Mouse (Mus musculus): ENCODE data around the gene Ror2.
"Not testable (repeated sequence)": the region's sequence is repeated elsewhere in the genome, so short reads cannot be mapped to it uniquely, and the experiment has no call there.

The Ror2 gene

DNA sequence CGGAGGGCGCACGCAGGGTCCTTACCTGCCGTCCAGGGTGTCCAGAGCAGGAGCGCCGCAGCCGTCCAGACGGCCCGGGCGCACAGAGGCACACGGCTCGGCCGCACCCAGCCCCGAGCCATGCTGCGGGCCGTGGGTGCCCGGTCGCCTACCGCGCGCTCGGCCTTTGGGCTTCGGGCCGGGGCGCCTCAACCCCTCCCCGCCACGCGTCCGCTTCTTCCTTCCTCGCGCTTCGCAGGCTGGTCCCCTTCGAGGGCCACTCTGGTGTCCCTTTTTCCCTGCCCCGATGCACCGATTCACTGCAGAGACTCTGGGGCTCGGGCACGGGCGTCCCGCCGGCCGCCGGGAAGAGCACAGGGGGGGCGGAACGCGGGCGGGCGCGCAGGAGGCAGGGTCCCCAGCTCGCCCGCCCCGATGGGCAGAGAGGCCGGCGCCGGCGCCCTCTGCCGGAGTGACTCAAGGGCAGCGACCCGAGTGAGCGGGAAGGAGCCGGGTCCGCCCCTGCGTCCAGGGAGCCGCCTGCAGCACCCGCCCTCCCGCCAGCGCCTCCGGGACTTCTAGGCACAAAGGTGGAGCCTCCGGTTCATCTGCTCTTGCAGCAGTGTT is at the start of gene Ror2:
Gene Ror2 (minus strand): TSS at position 369 of the 606 bp plus-strand sequence.
- peaks cover 77% of the 10 kb centered on the region for H3K27me3 ChIP-seq (ENCODE audit: insufficient read depth, low read length)
- TF ChIP-seq POU5F1 (IDR thresholded peaks at IDR 0.05; ENCODE audit: borderline replicate concordance, low read length), result no peak
- no peak for TF ChIP-seq CTCF (conservative IDR thresholded peaks at IDR 0.05; ENCODE audit: low read length)
- TF ChIP-seq NANOG (IDR thresholded peaks at IDR 0.05; ENCODE audit: borderline replicate concordance, low read length), result no peak
- H3K4me3 ChIP-seq (replicated peaks; ENCODE audit: low read length), result peak within 1 kb of the TSS; percentile 86
- peaks cover 6% of the 10 kb centered on the region; the same call in 1 of the 2 replicates for H3K9me3 ChIP-seq (ENCODE audit: low read length)
- no peaks in the 10 kb centered on the region for H3K36me3 ChIP-seq (ENCODE audit: insufficient read depth, low read length)
- H3K4me1 ChIP-seq (replicated peaks; ENCODE audit: low read depth, low read length), result peaks cover 29% of the 10 kb centered on the region

DNA sequence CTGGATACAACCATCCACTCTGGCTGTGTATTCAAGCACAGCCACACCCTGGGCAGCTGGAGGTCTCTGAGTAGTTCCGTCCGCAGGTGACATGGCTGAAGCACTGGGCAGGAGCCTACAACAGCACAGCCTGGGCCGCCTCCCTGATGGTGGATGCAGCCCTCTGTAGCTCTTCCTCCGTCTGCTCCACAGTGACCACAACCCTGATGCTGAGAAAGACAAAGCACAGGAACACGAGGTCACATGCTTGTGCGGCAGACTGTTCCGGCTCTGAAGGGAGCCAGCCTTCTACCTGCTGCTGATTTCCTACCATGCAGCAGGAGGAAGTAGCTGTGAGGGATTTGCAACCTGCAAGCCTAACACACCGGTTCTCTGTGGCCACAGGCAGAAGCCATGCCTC is 47.8 kb upstream of the Ror2 start:
- no peaks in the 10 kb centered on the region for H3K27me3 ChIP-seq (ENCODE audit: insufficient read depth, low read length)
- peaks cover 74% of the 10 kb centered on the region for H3K36me3 ChIP-seq (ENCODE audit: insufficient read depth, low read length)
- H3K9me3 ChIP-seq (ENCODE audit: low read length), result no peaks in the 10 kb centered on the region
- TF ChIP-seq POU5F1 (IDR thresholded peaks at IDR 0.05; ENCODE audit: borderline replicate concordance, low read length) (no peak), CTCF (conservative IDR thresholded peaks at IDR 0.05; ENCODE audit: low read length) (no peak), NANOG (IDR thresholded peaks at IDR 0.05; ENCODE audit: borderline replicate concordance, low read length) (no peak)
- peaks cover 12% of the 10 kb centered on the region for H3K4me1 ChIP-seq (replicated peaks; ENCODE audit: low read depth, low read length)
- H3K4me3 ChIP-seq (replicated peaks; ENCODE audit: low read length), result no peak overlapping the region

DNA sequence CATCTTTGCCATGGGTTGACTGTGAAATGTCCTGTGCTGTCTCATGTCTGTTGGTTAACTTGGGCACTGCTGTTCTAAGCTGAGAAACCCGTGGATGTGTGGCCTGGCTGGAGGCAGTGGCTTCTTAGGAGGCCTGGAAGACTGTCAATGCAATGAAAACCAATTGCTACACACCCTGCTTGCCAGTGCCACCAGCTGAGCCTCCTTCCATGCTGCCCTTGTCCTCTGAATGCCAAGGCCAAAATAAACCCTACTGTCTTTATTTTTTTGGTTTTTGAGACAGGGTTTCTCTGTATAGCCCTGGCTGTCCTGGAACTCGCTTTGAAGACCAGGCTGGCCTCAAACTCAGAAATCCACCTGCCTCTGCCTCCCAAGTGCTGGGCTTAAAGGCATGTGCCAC is 44.3 kb upstream of the Ror2 start:
- no peaks in the 10 kb centered on the region for H3K27me3 ChIP-seq (ENCODE audit: insufficient read depth, low read length)
- peaks cover 12% of the 10 kb centered on the region for H3K4me1 ChIP-seq (replicated peaks; ENCODE audit: low read depth, low read length)
- H3K4me3 ChIP-seq (replicated peaks; ENCODE audit: low read length), result no peak overlapping the region
- no peak for TF ChIP-seq CTCF (conservative IDR thresholded peaks at IDR 0.05; ENCODE audit: low read length)
- no peak for TF ChIP-seq POU5F1 (IDR thresholded peaks at IDR 0.05; ENCODE audit: borderline replicate concordance, low read length)
- no peak for TF ChIP-seq NANOG (IDR thresholded peaks at IDR 0.05; ENCODE audit: borderline replicate concordance, low read length)
- H3K36me3 ChIP-seq (ENCODE audit: insufficient read depth, low read length), result peaks cover 40% of the 10 kb centered on the region
- H3K9me3 ChIP-seq (ENCODE audit: low read length), result 0 out of 2 replicates have a peak, but pooled peaks cover 4% of the 10 kb centered on the region

DNA sequence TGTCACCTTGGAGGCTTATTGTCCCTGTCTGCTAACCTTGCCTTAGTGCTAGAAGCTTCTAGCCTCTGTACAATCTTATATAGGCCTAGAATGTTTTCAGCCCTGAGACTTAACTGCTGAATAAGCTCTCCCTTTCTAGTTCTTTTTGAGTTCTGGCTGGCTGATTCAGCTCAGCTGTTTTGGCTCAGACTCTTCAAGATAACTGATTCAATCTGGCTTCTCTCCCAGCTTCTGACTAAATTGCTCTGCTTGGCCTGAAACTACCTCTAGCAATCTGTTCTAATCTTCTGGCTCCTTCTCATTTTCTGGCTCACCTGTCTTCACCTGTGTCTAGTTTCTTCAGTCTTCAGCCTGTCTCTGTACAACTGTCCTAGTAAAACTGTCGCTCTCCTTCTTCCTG is 39.6 kb upstream of the Ror2 start:
- H3K4me3 ChIP-seq (replicated peaks; ENCODE audit: low read length), result no peak overlapping the region
- no peaks in the 10 kb centered on the region for H3K27me3 ChIP-seq (ENCODE audit: insufficient read depth, low read length)
- peaks cover 8% of the 10 kb centered on the region for H3K4me1 ChIP-seq (replicated peaks; ENCODE audit: low read depth, low read length)
- peaks cover 8% of the 10 kb centered on the region; the same call in 1 of the 2 replicates for H3K9me3 ChIP-seq (ENCODE audit: low read length)
- no peaks in the 10 kb centered on the region for H3K36me3 ChIP-seq (ENCODE audit: insufficient read depth, low read length)
- no peak for TF ChIP-seq CTCF (conservative IDR thresholded peaks at IDR 0.05; ENCODE audit: low read length)

DNA sequence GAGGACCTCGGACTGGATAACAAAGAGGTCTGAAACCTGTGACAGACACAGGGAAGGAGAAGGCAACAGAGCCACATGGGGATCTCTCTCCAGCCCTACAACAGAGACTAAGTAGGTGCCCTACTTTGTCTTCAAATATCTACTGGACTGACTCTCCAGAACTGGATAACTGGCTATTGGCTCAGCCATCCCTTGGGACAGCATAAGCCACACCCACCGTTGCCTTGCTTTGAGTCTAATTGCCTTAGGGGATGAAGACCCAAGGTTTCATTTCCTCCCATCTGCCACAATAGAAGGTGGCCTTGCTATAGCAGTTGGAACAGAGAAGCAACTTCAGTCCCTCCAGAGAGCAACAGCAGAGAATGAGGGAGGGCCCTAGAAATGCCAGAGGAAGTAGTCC is 37.7 kb upstream of the Ror2 start:
- peaks cover 8% of the 10 kb centered on the region for H3K4me1 ChIP-seq (replicated peaks; ENCODE audit: low read depth, low read length)
- no peak overlapping the region for H3K4me3 ChIP-seq (replicated peaks; ENCODE audit: low read length)
- no peaks in the 10 kb centered on the region for H3K36me3 ChIP-seq (ENCODE audit: insufficient read depth, low read length)
- TF ChIP-seq NANOG (IDR thresholded peaks at IDR 0.05; ENCODE audit: borderline replicate concordance, low read length) (no peak), CTCF (conservative IDR thresholded peaks at IDR 0.05; ENCODE audit: low read length) (no peak), POU5F1 (IDR thresholded peaks at IDR 0.05; ENCODE audit: borderline replicate concordance, low read length) (no peak)
- peaks cover 8% of the 10 kb centered on the region; the same call in 1 of the 2 replicates for H3K9me3 ChIP-seq (ENCODE audit: low read length)
- no peaks in the 10 kb centered on the region for H3K27me3 ChIP-seq (ENCODE audit: insufficient read depth, low read length)

DNA sequence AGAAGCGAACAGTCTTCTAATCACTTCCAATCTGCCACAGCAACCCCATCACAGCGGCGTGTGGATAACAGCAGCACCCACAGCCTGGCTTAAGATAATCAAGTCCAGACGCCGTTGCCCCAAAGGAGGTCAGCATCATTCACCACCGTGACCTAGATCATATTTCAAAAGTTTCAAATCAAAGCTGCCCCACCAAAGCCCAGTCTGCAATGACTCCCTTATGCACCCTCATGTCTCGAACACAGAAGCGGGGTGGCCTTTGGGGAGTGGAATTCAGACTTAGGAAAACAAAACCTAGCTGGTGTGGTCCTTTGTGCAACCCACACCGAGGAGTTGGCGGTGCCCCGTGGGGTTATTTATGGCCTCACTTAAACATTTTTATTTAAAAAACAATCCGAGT is 35.0 kb upstream of the Ror2 start:
- no peaks in the 10 kb centered on the region for H3K27me3 ChIP-seq (ENCODE audit: insufficient read depth, low read length)
- H3K4me1 ChIP-seq (replicated peaks; ENCODE audit: low read depth, low read length), result peaks cover 8% of the 10 kb centered on the region
- TF ChIP-seq NANOG (IDR thresholded peaks at IDR 0.05; ENCODE audit: borderline replicate concordance, low read length) (no peak), CTCF (conservative IDR thresholded peaks at IDR 0.05; ENCODE audit: low read length) (no peak), POU5F1 (IDR thresholded peaks at IDR 0.05; ENCODE audit: borderline replicate concordance, low read length) (no peak)
- no peaks in the 10 kb centered on the region for H3K36me3 ChIP-seq (ENCODE audit: insufficient read depth, low read length)
- H3K9me3 ChIP-seq (ENCODE audit: low read length), result peaks cover 8% of the 10 kb centered on the region; the same call in 1 of the 2 replicates
- H3K4me3 ChIP-seq (replicated peaks; ENCODE audit: low read length), result no peak overlapping the region

DNA sequence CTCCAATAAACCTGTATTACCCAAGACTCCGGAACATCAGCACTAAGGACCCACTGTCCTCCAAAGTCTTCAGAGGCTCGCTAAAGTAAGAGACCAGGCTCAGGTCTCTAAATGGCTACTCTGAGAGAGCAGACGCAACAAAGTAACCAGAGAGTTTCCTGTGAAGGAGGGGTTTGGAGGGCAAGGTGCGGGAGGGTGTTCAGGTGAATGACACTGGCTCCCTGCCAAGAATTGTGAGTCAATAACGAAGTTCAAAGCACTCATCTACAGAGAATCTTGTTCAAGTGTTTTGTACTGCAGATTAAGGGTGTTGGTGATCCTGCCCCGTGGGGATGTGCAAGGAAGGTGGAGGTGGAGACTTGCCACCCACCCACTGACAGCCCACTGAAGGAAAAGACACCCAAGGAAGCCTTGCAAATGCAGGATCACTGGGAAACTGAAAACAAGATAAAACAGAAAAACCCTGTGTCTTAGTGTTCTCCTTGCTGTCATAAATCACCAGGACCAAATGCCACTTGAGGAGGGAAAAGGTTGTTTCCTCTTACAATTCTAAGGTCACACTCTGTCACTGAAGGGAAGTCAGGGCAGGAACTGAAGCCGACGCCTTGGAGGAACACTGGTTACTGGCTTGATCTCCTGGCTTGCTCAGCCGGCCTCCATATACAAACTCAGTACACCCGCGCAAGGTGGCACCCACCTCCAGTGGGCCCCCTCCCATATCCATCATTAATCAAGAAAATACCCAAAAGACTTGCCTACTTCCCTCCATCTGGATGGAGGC is 30.8 kb upstream of the Ror2 start:
- no peaks in the 10 kb centered on the region; the same call in 1 of the 2 replicates for H3K4me1 ChIP-seq (replicated peaks; ENCODE audit: low read depth, low read length)
- H3K27me3 ChIP-seq (ENCODE audit: insufficient read depth, low read length), result peaks cover 8% of the 10 kb centered on the region
- H3K36me3 ChIP-seq (ENCODE audit: insufficient read depth, low read length), result no peaks in the 10 kb centered on the region
- TF ChIP-seq POU5F1 (IDR thresholded peaks at IDR 0.05; ENCODE audit: borderline replicate concordance, low read length) (no peak), CTCF (conservative IDR thresholded peaks at IDR 0.05; ENCODE audit: low read length) (no peak), NANOG (IDR thresholded peaks at IDR 0.05; ENCODE audit: borderline replicate concordance, low read length) (no peak)
- no peak overlapping the region for H3K4me3 ChIP-seq (replicated peaks; ENCODE audit: low read length)
- no peaks in the 10 kb centered on the region for H3K9me3 ChIP-seq (ENCODE audit: low read length)

DNA sequence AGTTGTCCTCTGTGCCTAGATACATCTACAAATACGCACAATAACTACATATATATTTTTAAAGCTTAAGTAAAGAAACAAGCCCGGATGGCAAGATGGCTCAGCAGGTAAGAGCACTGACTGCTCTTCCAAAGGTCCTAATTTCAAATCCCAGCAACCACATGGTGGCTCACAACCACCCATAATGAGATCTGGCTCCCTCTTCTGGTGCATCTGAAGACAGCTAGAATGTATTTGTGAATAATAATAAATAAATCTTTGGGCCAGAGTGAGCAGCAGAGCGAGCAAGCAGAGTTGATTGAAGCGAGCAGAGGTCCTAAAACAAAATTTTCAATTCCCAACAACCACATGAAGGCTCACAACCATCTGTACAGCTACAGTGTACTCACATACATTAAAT is 29.8 kb upstream of the Ror2 start:
- H3K9me3 ChIP-seq (ENCODE audit: low read length); H3K27me3 ChIP-seq (ENCODE audit: insufficient read depth, low read length); H3K4me3 ChIP-seq (replicated peaks; ENCODE audit: low read length); H3K36me3 ChIP-seq (ENCODE audit: insufficient read depth, low read length); H3K4me1 ChIP-seq (replicated peaks; ENCODE audit: low read depth, low read length): not testable (repeated sequence)
- TF ChIP-seq CTCF (conservative IDR thresholded peaks at IDR 0.05; ENCODE audit: low read length), result peak; percentile 17; the same call in 1 of the 2 replicates

All from E14TG2a.4 (cell line).